Mouse (Mus musculus): Measurements from ENCODE around the gene Atp2c1. TPM values are rescaled to one million over a fixed set of nuclear protein-coding genes. Genes with fewer than 3 reads are reported as not detected.

Atp2c1 gene
- polyA plus RNA-seq, 1 experiment = 42.2 TPM

DNA sequence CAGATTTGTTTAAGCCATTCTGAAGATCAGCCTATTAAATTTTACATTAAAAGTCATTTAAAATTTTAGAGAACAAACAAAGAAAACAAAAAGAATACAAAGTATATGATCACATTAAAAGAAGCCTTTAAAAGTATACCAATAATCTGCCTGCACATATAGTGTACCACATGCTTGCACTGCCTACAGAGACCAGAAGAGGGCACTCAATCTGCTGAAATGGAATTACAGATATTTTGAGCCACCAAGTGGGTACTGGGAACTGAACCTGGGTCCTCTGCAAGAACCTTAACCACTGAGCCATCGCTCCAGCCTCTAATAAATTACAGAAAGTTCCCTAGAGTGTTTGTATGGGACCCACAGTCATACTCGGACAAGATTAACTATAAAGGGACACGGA lies 59.3 kb downstream of the Atp2c1 start:
- no peaks in the 10 kb centered on the region for H3K4me1 ChIP-seq (ENCODE audit: control insufficient read depth, insufficient read depth, low read length)
- no peak overlapping the region for H3K27ac ChIP-seq (ENCODE audit: control insufficient read depth, insufficient read depth, low read depth, low read length)
- no peak overlapping the region for H3K4me3 ChIP-seq (ENCODE audit: control insufficient read depth, low read depth, low read length)
- H3K27me3 ChIP-seq (ENCODE audit: control insufficient read depth, insufficient read depth, low read length) = no peaks in the 10 kb centered on the region
- TF ChIP-seq POLR2A (IDR thresholded peaks at IDR 0.05; ENCODE audit: control insufficient read depth, low read depth, low read length) (no peak), CTCF (IDR thresholded peaks at IDR 0.05; ENCODE audit: control insufficient read depth, insufficient read depth, insufficient replicate concordance, low read depth, low read length) (no peak)
- no peaks in the 10 kb centered on the region; the same call in 1 of the 2 replicates for H3K36me3 ChIP-seq (ENCODE audit: control insufficient read depth, insufficient read depth, low read length)

DNA sequence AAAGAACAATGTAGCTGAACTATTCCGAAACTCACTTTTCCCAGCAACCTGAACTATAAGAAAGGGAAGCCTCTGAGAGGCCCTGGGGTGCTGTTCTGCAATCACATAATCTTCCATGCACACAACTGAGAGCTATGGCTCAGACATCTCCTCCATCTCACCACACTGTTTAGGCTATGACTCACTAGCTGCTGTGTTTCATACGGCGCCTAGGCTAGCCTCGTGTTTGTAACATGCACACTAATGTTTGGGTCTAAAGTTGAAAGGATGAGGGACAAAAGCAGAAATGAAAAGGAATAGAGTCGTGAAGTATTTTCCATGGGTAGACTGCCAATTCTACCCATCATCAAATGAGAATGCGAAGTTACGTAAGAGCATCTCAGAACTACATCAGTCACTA lies 65.6 kb downstream of the Atp2c1 start:
- Histone ChIP-seq H3K4me1 (ENCODE audit: control insufficient read depth, insufficient read depth, low read length) (no peaks in the 10 kb centered on the region), H3K27ac (ENCODE audit: control insufficient read depth, insufficient read depth, low read depth, low read length) (no peak overlapping the region), H3K36me3 (ENCODE audit: control insufficient read depth, insufficient read depth, low read length) (peaks cover 1% of the 10 kb centered on the region), H3K27me3 (ENCODE audit: control insufficient read depth, insufficient read depth, low read length) (no peaks in the 10 kb centered on the region), H3K4me3 (ENCODE audit: control insufficient read depth, low read depth, low read length) (no peak overlapping the region)
- TF ChIP-seq POLR2A (IDR thresholded peaks at IDR 0.05; ENCODE audit: control insufficient read depth, low read depth, low read length) (no peak), CTCF (IDR thresholded peaks at IDR 0.05; ENCODE audit: control insufficient read depth, insufficient read depth, insufficient replicate concordance, low read depth, low read length) (no peak)

DNA sequence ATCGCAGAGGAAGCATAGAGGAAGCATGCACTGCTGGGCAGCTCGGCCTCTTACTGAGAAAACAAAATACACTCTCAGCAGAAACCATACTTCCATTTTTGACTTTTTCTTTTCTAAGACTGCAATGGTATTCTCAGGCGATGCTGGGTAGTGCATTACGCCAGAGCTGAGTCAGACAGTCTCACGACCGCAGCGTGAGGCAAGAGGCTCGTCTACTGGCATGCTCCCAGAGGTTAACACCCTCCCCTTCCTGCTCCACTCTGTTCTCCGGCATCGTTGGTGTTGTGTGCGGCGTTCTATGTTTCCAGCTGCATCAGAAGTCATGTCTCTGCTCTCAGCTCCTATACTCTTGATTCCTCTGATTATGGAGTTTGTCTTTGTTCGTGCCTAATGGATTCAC lies 68.1 kb downstream of the Atp2c1 start:
- Histone ChIP-seq H3K27ac (ENCODE audit: control insufficient read depth, insufficient read depth, low read depth, low read length) (no peak overlapping the region), H3K27me3 (ENCODE audit: control insufficient read depth, insufficient read depth, low read length) (no peaks in the 10 kb centered on the region), H3K4me3 (ENCODE audit: control insufficient read depth, low read depth, low read length) (no peak overlapping the region), H3K4me1 (ENCODE audit: control insufficient read depth, insufficient read depth, low read length) (no peaks in the 10 kb centered on the region), H3K36me3 (ENCODE audit: control insufficient read depth, insufficient read depth, low read length) (peaks cover 1% of the 10 kb centered on the region)
- TF ChIP-seq POLR2A (IDR thresholded peaks at IDR 0.05; ENCODE audit: control insufficient read depth, low read depth, low read length) (no peak), CTCF (IDR thresholded peaks at IDR 0.05; ENCODE audit: control insufficient read depth, insufficient read depth, insufficient replicate concordance, low read depth, low read length) (no peak)

DNA sequence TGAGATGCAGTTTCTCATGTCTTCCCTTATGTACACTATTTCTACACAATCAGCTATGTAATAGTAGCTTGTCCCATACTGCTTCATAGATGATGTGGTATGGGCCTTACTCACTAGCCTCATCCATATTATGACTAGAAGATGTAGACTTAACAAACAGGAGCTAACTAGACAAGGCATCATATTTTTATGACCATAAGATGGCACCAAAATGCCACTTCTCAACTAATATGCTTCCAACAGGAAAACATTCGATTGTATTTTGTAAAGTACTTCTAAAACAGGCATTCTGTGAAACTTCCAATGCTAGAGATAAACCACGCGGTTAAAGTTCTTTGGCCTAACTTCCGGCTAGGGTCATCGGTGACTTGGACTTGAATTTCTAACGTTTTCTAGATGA lies 118.6 kb downstream of the Atp2c1 start:
- H3K27me3 ChIP-seq (ENCODE audit: control insufficient read depth, insufficient read depth, low read length) = no peaks in the 10 kb centered on the region
- no peak overlapping the region for H3K4me3 ChIP-seq (ENCODE audit: control insufficient read depth, low read depth, low read length)
- no peak overlapping the region for H3K27ac ChIP-seq (ENCODE audit: control insufficient read depth, insufficient read depth, low read depth, low read length)
- TF ChIP-seq CTCF (IDR thresholded peaks at IDR 0.05; ENCODE audit: control insufficient read depth, insufficient read depth, insufficient replicate concordance, low read depth, low read length) (no peak), POLR2A (IDR thresholded peaks at IDR 0.05; ENCODE audit: control insufficient read depth, low read depth, low read length) (no peak)
- no peaks in the 10 kb centered on the region for H3K36me3 ChIP-seq (ENCODE audit: control insufficient read depth, insufficient read depth, low read length)
- no peaks in the 10 kb centered on the region for H3K4me1 ChIP-seq (ENCODE audit: control insufficient read depth, insufficient read depth, low read length)

DNA sequence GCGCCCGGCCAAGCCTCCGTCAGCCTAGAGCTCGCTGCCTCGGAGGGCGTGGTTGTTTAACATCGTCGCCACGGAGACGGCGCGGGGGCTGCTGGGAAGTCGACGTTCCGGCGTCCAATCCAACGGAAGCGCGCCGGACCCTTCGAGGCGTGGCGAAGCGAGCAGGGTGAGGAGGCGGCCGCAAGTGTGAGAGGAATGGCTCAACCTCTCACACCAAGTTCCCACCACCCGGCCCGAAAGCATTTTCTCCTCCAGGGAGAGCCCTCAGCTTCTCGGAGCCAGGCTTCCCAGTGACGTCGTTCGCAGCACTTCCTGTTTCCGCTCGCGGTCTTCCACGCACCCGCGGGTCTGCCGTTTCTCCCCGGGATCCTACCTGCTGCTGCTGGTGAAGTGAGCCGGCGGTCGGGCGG lies 131.9 kb downstream of the Atp2c1 start, which contains the start of the genes Aste1 and Nek11:
TSS of gene Aste1 (plus strand) at position 175 of the 410 bp plus-strand sequence.
TSS of gene Nek11 (minus strand) at position 307 of the 410 bp plus-strand sequence.
- H3K4me1 ChIP-seq (ENCODE audit: control insufficient read depth, insufficient read depth, low read length) = no peaks in the 10 kb centered on the region; the same call in 1 of the 2 replicates
- peaks cover 6% of the 10 kb centered on the region for H3K36me3 ChIP-seq (ENCODE audit: control insufficient read depth, insufficient read depth, low read length)
- 0 out of 2 replicates have a peak, but pooled peaks have one; percentile 2 for TF ChIP-seq CTCF (IDR thresholded peaks at IDR 0.05; ENCODE audit: control insufficient read depth, insufficient read depth, insufficient replicate concordance, low read depth, low read length)
- peak; percentile 93 for TF ChIP-seq POLR2A (IDR thresholded peaks at IDR 0.05; ENCODE audit: control insufficient read depth, low read depth, low read length)
- peak within 1 kb of the TSS; percentile 99 for H3K27ac ChIP-seq (ENCODE audit: control insufficient read depth, insufficient read depth, low read depth, low read length)
- no peaks in the 10 kb centered on the region for H3K27me3 ChIP-seq (ENCODE audit: control insufficient read depth, insufficient read depth, low read length)
- peak within 1 kb of the TSS; percentile 93 for H3K4me3 ChIP-seq (ENCODE audit: control insufficient read depth, low read depth, low read length)

DNA sequence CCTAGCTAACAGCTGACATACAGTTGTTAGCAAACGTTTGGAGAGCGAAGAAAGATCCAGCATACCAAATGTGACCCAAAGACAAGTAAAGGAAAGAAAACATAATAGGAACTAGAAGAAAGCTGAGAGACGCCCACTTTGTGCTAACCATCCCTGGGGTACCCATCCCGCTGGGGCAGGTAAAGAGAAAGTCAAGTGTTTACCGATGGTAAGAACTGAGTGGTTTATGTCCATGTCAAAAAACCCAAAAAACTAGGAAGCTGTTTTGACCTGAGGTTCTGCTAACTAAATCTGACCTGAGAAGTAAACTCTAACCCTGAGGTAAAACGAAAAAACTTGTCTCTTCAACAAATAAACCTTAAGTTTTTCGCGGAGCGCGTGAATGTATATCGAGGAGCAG lies 132.4 kb downstream of the Atp2c1 start:
- Histone ChIP-seq H3K27ac (ENCODE audit: control insufficient read depth, insufficient read depth, low read depth, low read length) (peak overlapping the region; percentile 99), H3K4me1 (ENCODE audit: control insufficient read depth, insufficient read depth, low read length) (no peaks in the 10 kb centered on the region; the same call in 1 of the 2 replicates), H3K36me3 (ENCODE audit: control insufficient read depth, insufficient read depth, low read length) (peaks cover 6% of the 10 kb centered on the region), H3K27me3 (ENCODE audit: control insufficient read depth, insufficient read depth, low read length) (no peaks in the 10 kb centered on the region), H3K4me3 (ENCODE audit: control insufficient read depth, low read depth, low read length) (peak overlapping the region; percentile 93)
- no peak for TF ChIP-seq POLR2A (IDR thresholded peaks at IDR 0.05; ENCODE audit: control insufficient read depth, low read depth, low read length)
- TF ChIP-seq CTCF (IDR thresholded peaks at IDR 0.05; ENCODE audit: control insufficient read depth, insufficient read depth, insufficient replicate concordance, low read depth, low read length) = no peak

DNA sequence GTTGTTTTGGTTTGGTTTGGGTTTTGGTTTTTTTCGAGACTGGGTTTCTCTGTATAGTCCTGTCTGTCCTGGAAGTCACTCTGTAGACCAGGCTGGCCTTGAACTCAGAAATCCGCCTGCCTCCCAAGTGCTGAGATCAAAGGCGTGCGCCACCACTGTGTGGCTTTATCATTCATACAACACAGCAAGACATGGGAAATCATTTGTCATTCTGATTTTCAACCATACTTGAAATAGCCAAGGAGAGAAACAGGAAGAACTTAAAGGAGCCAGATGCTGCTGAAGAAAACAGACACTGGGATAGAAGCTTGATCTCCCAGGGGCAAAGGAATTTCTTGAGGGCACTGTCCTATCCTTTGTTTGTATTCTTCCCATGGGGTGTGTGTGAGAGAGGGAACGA lies 136.5 kb downstream of the Atp2c1 start:
- Histone ChIP-seq H3K4me3 (ENCODE audit: control insufficient read depth, low read depth, low read length) (peak overlapping the region; percentile 85), H3K27ac (ENCODE audit: control insufficient read depth, insufficient read depth, low read depth, low read length) (no peak overlapping the region), H3K27me3 (ENCODE audit: control insufficient read depth, insufficient read depth, low read length) (no peaks in the 10 kb centered on the region), H3K36me3 (ENCODE audit: control insufficient read depth, insufficient read depth, low read length) (no peaks in the 10 kb centered on the region; the same call in 1 of the 2 replicates), H3K4me1 (ENCODE audit: control insufficient read depth, insufficient read depth, low read length) (no peaks in the 10 kb centered on the region)
- no peak for TF ChIP-seq POLR2A (IDR thresholded peaks at IDR 0.05; ENCODE audit: control insufficient read depth, low read depth, low read length)
- no peak for TF ChIP-seq CTCF (IDR thresholded peaks at IDR 0.05; ENCODE audit: control insufficient read depth, insufficient read depth, insufficient replicate concordance, low read depth, low read length)
